Mouse (Mus musculus) layer of hippocampus, adult 2 months (tissue): ENCODE results near the gene Wdr95. TPM values are rescaled to one million over a fixed set of nuclear protein-coding genes. Genes with fewer than 3 reads are reported as not detected.

ENCODE experiments used
- DNase-seq, 2 experiments: peaks; one replicate each; pipeline ENCODE4 v3.0.0; 2022; ENCODE audit warnings: low spot score in 2 of 2
- H3K27ac ChIP-seq: fragments of 200-600 bp; 2 replicates; pipeline ENCODE4 v1.8.1; 2022
- H3K4me3 ChIP-seq: fragments of 200-600 bp; 2 replicates; pipeline ENCODE4 v1.8.1; 2022; ENCODE audit warnings: mild to moderate bottlenecking
- CTCF ChIP-seq: fragments of 200-600 bp; conservative IDR thresholded peaks from 2 replicates; pipeline ENCODE4 v1.8.1; 2022; ENCODE audit warnings: antibody characterized with exemption, mild to moderate bottlenecking, moderate library complexity
- total RNA-seq, 2 experiments: library from RNA; stranded (reverse); gene quantifications; 2 replicates each; pipeline ENCODE4 v1.2.3; 2021

Gene Wdr95
- total RNA-seq, 2 experiments from 2014 or later, result 0.41 to 1.0 TPM

- H3K27ac ChIP-seq, result no peak overlapping the region
- TF ChIP-seq CTCF, result no peak
- no peak overlapping the region for H3K4me3 ChIP-seq
- DNase-seq, result no peak
Observed at GRCm38 (mm10) chr5:149623815-149624675, 95.6 kb downstream of the Wdr95 start.

GRCm38 (mm10) chr5:149625547-149625946 lies 97.1 kb downstream of the Wdr95 start:
- Histone ChIP-seq H3K27ac (no peak overlapping the region), H3K4me3 (no peak overlapping the region)
- no peak for TF ChIP-seq CTCF
- no peak for DNase-seq

GRCm38 (mm10) chr5:149634409-149635035 lies 106.0 kb downstream of the Wdr95 start:
- TF ChIP-seq CTCF, result no peak
- DNase-seq, result no peak
- Histone ChIP-seq H3K27ac (peak overlapping the region; percentile 97), H3K4me3 (peak overlapping the region; percentile 87)

GRCm38 (mm10) chr5:149635556-149635955 lies 107.1 kb downstream of the Wdr95 start:
- peak overlapping the region; percentile 97 for H3K27ac ChIP-seq
- H3K4me3 ChIP-seq, result peak overlapping the region; percentile 87
- peak in 1 of 2 experiments; percentile 41 for DNase-seq
- TF ChIP-seq CTCF, result no peak

- peak within 1 kb of the TSS; percentile 97 for H3K27ac ChIP-seq
- H3K4me3 ChIP-seq, result peak within 1 kb of the TSS; percentile 87
- no peak; the same call in 1 of the 2 replicates for TF ChIP-seq CTCF
- peak; percentile 98 to 99 for DNase-seq
Observed at GRCm38 (mm10) chr5:149636075-149636920, 107.8 kb downstream of the Wdr95 start, which contains the start of gene Hsph1. TSS of gene Hsph1 (minus strand) at chr5:149636376.

GRCm38 (mm10) chr5:149637306-149637705 lies 108.8 kb downstream of the Wdr95 start:
- Histone ChIP-seq H3K27ac (no peak overlapping the region; the same call in 1 of the 2 replicates), H3K4me3 (peak overlapping the region; percentile 87; the same call in 1 of the 2 replicates)
- TF ChIP-seq CTCF, result no peak
- no peak for DNase-seq

GRCm38 (mm10) chr5:149641277-149641892 lies 112.9 kb downstream of the Wdr95 start:
- no peak for TF ChIP-seq CTCF
- DNase-seq, result no peak
- no peak overlapping the region for H3K27ac ChIP-seq
- no peak overlapping the region for H3K4me3 ChIP-seq

- DNase-seq, result no peak
- TF ChIP-seq CTCF, result peak; percentile 59
- H3K27ac ChIP-seq, result no peak overlapping the region
- no peak overlapping the region for H3K4me3 ChIP-seq
Observed at GRCm38 (mm10) chr5:149642366-149642765, 113.9 kb downstream of the Wdr95 start.

- no peak for DNase-seq
- H3K27ac ChIP-seq, result no peak overlapping the region
Observed at GRCm38 (mm10) chr5:149642783-149643509, 114.5 kb downstream of the Wdr95 start.

GRCm38 (mm10) chr5:149647367-149648115 lies 119.1 kb downstream of the Wdr95 start:
- peak; percentile 37 to 45 for DNase-seq
- TF ChIP-seq CTCF, result peak; percentile 76
- no peak overlapping the region for H3K4me3 ChIP-seq
- no peak overlapping the region for H3K27ac ChIP-seq

More at GRCm38 (mm10) chr5:149642783-149643509, 114.5 kb downstream of the Wdr95 start:
- no peak for TF ChIP-seq CTCF
- H3K4me3 ChIP-seq, result no peak overlapping the region

GRCm38 (mm10) chr5:149648196-149648595 lies 119.7 kb downstream of the Wdr95 start:
- no peak overlapping the region for H3K27ac ChIP-seq
- DNase-seq, result no peak
- no peak for TF ChIP-seq CTCF
- H3K4me3 ChIP-seq, result no peak overlapping the region
